Mouse (Mus musculus) testis, adult 2 months (tissue): ENCODE data around the gene Pcnx. TPM values are rescaled to one million over a fixed set of nuclear protein-coding genes. Genes with fewer than 3 reads are reported as not detected.
A peak's percentile ranks its signal among the peaks of the same experiment; 100 is the strongest.

Source experiments
- H3K27ac ChIP-seq: fragments of 200-500 bp; 2 replicates; pipeline ENCODE4 v1.5.1; 2012; ENCODE audit warnings: low read depth, low read length; ENCODE audit not compliant: control insufficient read depth, insufficient read depth
- H3K27me3 ChIP-seq: fragments of 200-500 bp; 2 replicates; pipeline ENCODE4 v1.6.1; 2012; ENCODE audit warnings: mild to moderate bottlenecking, low read length, moderate library complexity; ENCODE audit not compliant: control insufficient read depth, insufficient read depth
- H3K36me3 ChIP-seq: fragments of 200-500 bp; 2 replicates; pipeline ENCODE4 v1.6.1; 2012; ENCODE audit warnings: mild to moderate bottlenecking, low read length; ENCODE audit not compliant: control insufficient read depth, insufficient read depth
- H3K4me1 ChIP-seq: fragments of 200-500 bp; 2 replicates; pipeline ENCODE4 v1.6.1; 2012; ENCODE audit warnings: low read length; ENCODE audit not compliant: control insufficient read depth, insufficient read depth
- H3K4me3 ChIP-seq: fragments of 200-500 bp; 2 replicates; pipeline ENCODE4 v1.5.1; 2012; ENCODE audit warnings: low read depth, mild to moderate bottlenecking, low read length, moderate library complexity, mixed read lengths; ENCODE audit not compliant: control insufficient read depth
- CTCF ChIP-seq: fragments of 200-500 bp; IDR thresholded peaks from 2 replicates; pipeline ENCODE4 v1.5.1; 2012; ENCODE audit warnings: low read depth, mild to moderate bottlenecking, inconsistent platforms, low read length, moderate library complexity; ENCODE audit not compliant: control insufficient read depth, insufficient read depth, insufficient replicate concordance
- POLR2A ChIP-seq: fragments of 200-500 bp; IDR thresholded peaks from 2 replicates; pipeline ENCODE4 v1.6.1; 2012; ENCODE audit warnings: low read depth, mild to moderate bottlenecking, inconsistent platforms, low read length, moderate library complexity; ENCODE audit not compliant: control insufficient read depth
- polyA plus RNA-seq: library from polyadenylated mRNA; depleted of rRNA; stranded (reverse); fragments of >200 nt; gene quantifications from 2 replicates; pipeline ENCODE4 v1.2.3, GENCODE M21; 2012

Pcnx gene
- polyA plus RNA-seq, 1 experiment: 54.2 TPM

DNA sequence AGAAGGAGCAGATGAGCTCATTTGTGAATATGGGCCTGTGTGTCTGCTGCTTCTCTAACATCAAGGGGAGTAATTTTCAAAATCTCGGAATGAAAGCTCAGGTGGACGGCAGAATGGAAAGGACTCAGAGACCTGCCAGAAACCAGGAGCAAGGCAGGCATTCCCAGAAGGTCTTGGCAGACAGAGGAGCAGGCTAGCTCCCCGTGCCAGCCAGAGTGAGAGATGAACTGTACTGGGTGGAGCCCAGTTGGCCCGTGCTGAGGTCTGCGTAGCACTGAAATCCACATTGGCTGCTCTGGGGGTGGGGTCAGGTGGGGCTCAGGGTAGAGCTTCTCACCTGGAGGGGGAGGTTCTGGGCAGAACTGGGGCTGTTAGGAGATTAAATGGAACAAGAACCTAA lies 16.3 kb upstream of the Pcnx start:
- TF ChIP-seq POLR2A (no peak), CTCF (no peak)
- Histone ChIP-seq H3K4me1 (peaks cover 9% of the 10 kb centered on the region), H3K4me3 (no peak overlapping the region), H3K36me3 (no peaks in the 10 kb centered on the region), H3K27me3 (no peaks in the 10 kb centered on the region), H3K27ac (no peak overlapping the region)

DNA sequence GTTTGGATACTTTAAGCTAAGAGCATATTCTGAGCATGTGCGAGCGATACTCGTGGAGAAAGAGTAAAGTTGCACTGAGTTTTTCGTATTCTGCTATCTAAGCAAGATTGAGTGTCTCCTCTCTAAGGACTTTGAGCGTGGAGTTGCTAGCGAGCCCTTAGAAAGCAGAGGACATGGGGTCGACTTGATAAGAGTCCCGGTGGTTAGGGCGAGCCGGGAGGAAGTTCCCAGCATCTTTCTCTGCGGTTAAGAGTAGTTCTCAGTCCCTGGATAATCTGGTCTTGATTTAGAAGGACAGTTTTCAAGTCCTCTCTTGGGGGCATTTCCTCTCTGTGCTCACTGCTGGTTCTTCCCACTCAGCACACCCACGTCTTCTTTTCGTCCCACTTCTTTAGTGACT lies 15.3 kb upstream of the Pcnx start:
- Histone ChIP-seq H3K4me3 (peak overlapping the region; percentile 57), H3K4me1 (peaks cover 9% of the 10 kb centered on the region), H3K36me3 (no peaks in the 10 kb centered on the region), H3K27me3 (no peaks in the 10 kb centered on the region), H3K27ac (no peak overlapping the region)
- no peak for TF ChIP-seq CTCF
- no peak for TF ChIP-seq POLR2A

DNA sequence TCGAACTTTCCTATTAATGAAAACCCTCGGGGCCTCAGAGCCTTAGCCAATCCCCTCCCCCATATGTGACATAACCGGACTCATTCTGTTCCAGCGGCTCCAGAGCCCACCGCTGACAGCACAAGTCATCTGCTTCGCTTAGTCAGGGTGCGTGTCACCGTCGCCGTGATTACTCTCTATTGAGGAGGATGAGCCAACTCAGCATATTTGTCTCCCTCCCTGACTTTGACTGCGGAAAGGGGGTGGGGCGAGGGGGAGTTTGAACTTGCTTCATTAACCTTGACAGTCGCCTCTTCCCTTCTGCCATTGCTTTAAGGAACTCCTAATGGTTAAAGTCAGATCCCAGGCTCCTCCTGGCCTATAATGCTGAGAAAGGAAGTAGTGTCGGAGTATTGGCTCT lies 14.8 kb upstream of the Pcnx start:
- Histone ChIP-seq H3K4me1 (peaks cover 9% of the 10 kb centered on the region), H3K36me3 (no peaks in the 10 kb centered on the region), H3K27ac (no peak overlapping the region), H3K27me3 (no peaks in the 10 kb centered on the region), H3K4me3 (peak overlapping the region; percentile 57)
- TF ChIP-seq POLR2A (no peak), CTCF (no peak)

DNA sequence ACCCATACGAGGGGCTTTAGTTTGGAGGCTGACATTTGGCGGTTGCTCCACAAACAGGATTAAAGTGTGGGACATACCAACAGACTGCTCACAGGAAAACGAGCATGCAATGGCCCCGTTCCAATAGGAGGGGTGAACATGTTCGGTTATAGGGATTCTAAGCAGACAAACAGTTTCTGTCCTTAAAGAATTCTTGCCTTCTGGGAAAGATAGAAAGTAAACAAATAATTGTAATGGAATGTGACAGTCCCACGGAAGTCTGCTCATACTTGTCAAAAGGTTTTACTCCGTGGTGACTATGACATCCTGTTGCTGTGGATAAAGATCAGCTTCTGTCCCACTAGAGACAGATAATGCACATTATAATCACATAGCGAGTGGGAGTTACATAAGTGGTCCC lies 10.2 kb upstream of the Pcnx start:
- Histone ChIP-seq H3K27me3 (no peaks in the 10 kb centered on the region), H3K27ac (no peak overlapping the region), H3K4me3 (no peak overlapping the region), H3K36me3 (no peaks in the 10 kb centered on the region), H3K4me1 (peaks cover 9% of the 10 kb centered on the region)
- no peak for TF ChIP-seq CTCF
- TF ChIP-seq POLR2A: no peak

DNA sequence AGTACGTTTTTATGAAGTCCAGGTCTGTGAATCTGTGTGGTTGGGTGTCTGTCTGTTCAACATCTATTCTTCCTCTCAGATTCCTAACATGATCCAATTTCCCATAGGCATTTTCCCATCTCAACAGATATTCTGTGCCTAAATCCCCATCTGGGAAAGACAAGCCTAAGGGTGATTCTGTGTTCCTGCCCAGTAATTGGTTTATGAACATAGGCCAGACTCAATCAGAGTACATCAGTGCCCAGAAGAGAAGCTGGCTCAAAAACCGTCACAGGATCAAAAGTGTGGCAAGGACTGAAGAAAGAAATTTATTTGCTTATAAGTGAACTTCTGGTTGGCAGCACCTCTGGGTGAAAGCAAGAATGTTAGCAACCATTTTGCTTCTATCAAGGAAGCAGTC lies 7.3 kb upstream of the Pcnx start:
- Histone ChIP-seq H3K4me1 (no peaks in the 10 kb centered on the region), H3K36me3 (no peaks in the 10 kb centered on the region), H3K27me3 (no peaks in the 10 kb centered on the region), H3K4me3 (no peak overlapping the region), H3K27ac (no peak overlapping the region)
- TF ChIP-seq CTCF (no peak), POLR2A (no peak)

DNA sequence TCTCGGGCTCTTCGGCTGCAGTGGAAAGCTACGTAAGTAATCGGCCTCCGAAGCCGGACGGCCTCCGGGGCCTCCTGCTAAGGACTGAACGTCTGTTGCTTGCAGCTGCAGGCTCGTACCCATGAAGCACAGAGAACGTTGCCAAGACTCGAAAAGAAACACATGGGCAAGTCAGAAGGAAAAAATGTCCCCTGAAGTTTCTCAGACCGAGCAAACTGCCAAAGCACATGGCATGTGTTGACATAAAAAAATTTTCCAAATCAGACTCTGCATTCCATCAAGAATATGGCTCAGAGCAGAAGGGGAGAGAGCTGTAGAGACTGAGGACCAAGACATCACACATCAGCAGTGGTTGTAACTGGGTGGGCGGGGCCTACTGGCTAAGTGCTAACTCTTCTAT lies 6.8 kb upstream of the Pcnx start:
- no peak overlapping the region for H3K4me3 ChIP-seq
- peaks cover 1% of the 10 kb centered on the region; the same call in 1 of the 2 replicates for H3K4me1 ChIP-seq
- TF ChIP-seq POLR2A: no peak
- TF ChIP-seq CTCF: no peak
- H3K36me3 ChIP-seq: no peaks in the 10 kb centered on the region
- H3K27me3 ChIP-seq: no peaks in the 10 kb centered on the region
- no peak overlapping the region for H3K27ac ChIP-seq

DNA sequence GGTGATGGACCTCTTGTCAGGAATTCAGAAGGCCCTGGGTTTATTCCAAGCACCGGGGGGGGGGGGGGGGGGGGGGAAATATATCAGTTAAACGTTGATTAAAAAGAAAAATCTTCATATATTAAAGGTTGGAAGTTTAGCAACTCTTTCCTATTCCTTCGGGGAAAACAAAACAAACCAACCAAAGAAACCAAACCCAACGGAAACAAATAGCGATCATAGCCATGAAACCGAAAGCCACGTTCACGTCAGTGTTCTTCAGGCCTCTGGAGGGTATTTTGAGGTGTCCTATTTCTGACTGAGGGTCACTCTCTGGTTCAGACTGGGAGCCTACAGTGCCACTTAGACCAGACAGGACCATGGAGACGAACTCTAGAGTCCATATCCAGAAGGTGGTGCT lies 6.3 kb upstream of the Pcnx start:
- Histone ChIP-seq H3K4me3 (no peak overlapping the region), H3K36me3 (no peaks in the 10 kb centered on the region), H3K27me3 (no peaks in the 10 kb centered on the region), H3K4me1 (peaks cover 3% of the 10 kb centered on the region; the same call in 1 of the 2 replicates), H3K27ac (no peak overlapping the region)
- TF ChIP-seq POLR2A (no peak), CTCF (no peak)

DNA sequence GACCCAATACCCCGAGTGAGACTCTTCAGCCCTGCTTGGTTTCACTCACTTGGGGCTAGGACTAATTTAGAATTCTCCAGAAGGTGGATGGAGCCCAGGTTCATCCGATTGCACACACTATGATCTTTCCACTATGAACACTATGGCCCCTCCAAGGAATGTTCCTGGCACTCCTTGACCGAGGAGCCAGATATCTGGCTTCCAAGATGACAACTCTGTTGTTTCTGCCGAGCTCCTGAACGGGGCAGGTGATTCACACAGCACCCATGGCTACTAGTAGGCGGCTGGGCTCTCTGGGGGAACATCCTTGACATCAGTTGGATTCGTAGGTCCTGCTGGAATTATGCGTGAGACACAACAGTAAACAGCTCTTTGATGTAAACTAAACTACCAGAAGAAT lies 4.8 kb upstream of the Pcnx start:
- TF ChIP-seq POLR2A: no peak
- TF ChIP-seq CTCF: no peak
- H3K4me3 ChIP-seq: no peak overlapping the region
- no peaks in the 10 kb centered on the region for H3K36me3 ChIP-seq
- no peaks in the 10 kb centered on the region for H3K27me3 ChIP-seq
- peaks cover 3% of the 10 kb centered on the region; the same call in 1 of the 2 replicates for H3K4me1 ChIP-seq
- no peak overlapping the region for H3K27ac ChIP-seq
